Mouse (Mus musculus): ENCODE results near the gene Prrc2b.

GRCm38 (mm10) chr2:32200033-32200432 is 49.2 kb downstream of the Prrc2b start:
- no peak for TF ChIP-seq CTCF (IDR thresholded peaks at IDR 0.05; ENCODE audit: extremely low read depth, insufficient read depth, insufficient read length, insufficient replicate concordance)
- no peak for TF ChIP-seq POLR2A (IDR thresholded peaks at IDR 0.05; ENCODE audit: low read depth, low read length)

All from spleen, adult 2 months (tissue).